Mouse (Mus musculus) left cerebral cortex, adult 18-20 months (tissue): ENCODE data around the gene Prss35. TPM values are rescaled to one million over a fixed set of nuclear protein-coding genes. Genes with fewer than 3 reads are reported as not detected.
A peak's percentile ranks its signal among the peaks of the same experiment; 100 is the strongest.

Source experiments
- DNase-seq, 2 experiments: peaks; one replicate each; pipeline ENCODE4 v3.0.0; 2021 to 2022; ENCODE audit warnings: low spot score in 2 of 2, mixed read lengths in 1 of 2
- total RNA-seq, 2 experiments: library from RNA; stranded (reverse); gene quantifications; 2 replicates each; pipeline ENCODE4 v1.2.3; 2021

Prss35 gene
- total RNA-seq, 2 experiments from 2014 or later: 1.1 to 2.4 TPM

DNA sequence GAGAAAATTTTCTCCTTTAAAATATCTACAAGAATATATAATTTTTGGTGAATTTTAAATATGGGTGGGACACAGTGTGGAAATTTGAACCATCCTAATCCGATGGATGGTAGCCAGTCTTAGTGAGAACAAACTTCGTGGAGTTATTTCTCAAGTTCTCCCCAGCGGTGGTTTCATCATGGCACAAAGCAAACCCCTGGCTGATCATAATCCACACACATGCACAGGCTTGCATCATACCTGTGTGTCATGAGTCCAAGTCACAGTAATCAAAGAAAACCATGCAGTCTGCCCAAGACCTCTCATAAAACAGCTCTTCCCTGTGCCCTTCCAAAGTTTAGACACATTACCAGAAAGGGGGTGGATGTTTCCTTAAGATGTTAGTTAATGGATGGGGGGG is 13.6 kb upstream of the Prss35 start:
- DNase-seq: no peak

DNA sequence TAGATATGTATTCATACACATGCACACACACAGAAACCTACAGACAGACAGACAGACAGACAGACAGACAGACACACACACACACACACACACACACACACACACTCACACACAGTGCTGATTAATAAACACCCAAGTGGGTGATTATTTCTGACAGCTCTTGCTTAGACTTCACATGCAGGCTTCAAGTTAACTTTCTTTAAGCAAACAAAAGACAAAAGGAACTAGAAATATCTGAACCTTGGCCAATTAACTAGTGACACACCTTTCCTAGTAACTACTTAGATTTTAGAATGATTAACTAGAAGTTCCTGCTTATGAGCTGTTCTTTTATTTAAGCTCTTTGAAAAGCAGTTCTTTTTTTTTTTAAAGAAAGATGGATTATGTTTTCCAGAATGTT is 9.1 kb upstream of the Prss35 start:
- no peak for DNase-seq

DNA sequence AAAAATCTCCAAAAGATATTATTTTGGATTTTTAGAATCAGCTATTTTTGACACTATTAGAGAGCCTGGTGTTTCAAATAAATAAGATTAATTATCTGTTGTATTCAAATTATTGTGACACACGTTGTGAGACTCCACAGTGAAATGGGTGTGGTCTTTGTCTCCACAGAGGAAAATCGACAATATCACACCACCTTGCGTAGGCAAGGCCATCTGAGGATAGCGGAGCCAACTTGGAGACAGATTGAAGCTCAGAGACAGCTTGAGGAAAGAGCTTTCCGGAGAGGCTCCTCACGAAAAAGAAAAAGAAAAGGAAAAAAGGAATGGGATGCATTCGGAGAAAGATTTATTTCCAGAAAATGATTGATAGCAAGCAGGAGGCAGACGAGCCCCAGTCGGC is 8.7 kb upstream of the Prss35 start:
- DNase-seq: no peak

DNA sequence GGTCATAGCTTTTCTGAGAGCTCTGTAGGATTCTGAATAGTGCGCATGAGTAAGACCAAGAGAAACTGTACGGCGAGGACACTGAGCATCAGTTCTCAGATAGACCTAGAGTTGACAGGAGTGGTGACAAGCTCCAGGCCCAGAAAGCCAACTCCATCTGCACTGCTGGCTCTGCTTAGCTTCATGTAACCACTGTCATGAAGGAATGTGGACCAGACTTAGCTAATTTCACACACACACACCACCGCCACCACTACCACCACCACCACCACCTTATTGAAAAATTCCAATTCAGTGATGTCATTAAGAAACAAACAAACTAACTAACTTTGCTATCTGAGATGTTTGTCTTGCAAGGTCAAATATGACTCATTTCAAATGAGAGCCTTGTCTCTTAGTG is 6.5 kb upstream of the Prss35 start:
- no peak for DNase-seq

DNA sequence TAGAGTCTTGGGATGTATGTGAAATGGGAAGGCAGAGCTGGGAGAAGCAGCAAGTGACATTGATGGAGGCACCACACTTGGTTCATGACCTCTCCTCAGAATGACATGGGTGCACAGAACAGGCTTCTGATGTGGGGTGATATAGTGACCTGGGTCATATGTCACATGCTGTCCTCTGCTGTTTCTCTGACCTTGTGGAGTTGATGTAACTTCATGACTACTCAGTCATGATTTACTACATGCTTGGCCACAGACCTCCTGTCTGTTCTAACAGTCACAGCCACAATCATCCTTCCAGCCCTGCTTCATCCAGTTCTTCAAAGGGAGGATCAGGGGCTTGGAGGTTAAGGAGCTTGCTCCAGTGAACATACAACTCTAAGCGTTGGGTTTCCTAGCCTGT is 5.4 kb upstream of the Prss35 start:
- DNase-seq: no peak

DNA sequence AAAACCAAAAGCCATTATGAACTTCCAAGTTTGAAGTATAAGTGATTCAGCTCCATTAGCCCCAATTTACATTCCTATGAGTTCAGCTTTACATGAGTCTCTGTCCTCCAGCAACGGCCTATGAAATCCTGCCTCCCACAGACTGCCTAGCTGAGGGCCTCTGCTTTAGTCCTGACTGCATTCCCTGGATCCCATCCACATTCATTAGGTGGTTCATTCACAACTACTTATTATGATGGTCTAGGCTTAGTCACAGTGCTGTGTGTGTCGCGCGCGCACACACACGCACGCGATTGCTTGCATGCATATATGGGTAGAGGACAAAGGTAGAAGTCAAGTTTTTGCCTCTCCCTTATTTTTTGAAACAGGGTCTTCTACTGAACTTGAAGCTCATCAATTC is 4.6 kb upstream of the Prss35 start:
- no peak for DNase-seq

DNA sequence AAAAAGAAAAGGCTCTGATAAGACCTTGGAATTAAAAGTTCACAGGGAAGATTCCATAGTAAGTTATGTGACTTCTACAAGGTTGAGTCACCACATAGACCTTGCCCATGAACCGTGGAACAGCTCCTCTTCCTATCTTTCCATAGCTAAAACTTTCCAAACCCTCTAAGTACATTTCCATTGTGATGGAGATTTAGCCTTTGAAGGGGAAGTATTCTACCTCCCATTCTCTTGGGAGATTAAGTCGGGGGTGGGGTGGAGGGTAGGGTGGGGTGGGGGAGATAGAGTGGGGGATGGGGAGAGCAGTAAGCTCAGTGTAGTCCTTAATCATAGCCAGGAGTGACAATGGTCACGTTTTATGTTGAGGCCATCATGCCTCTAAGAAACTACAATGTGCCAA is 3.5 kb upstream of the Prss35 start:
- DNase-seq: no peak

DNA sequence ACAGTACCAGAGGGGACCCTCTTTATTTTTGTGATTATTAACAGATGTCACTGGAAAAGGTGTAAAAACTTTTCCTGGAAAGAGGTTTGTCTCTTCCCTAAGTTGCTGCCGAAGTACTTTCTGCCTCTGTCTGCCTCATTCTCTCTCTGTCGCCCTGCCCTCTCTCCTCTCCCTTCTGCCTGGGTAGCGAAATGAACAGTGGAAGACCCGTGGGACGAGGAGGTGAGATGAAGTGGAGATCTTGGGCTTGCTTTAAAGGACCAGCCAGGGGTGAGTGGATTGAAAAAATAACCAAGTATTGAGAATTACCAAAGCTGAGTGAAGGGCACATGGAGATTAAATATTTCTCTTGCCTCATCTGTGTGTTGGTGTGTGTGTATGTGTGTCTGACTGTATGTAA is 592 bp downstream of the Prss35 start:
- no peak for DNase-seq

DNA sequence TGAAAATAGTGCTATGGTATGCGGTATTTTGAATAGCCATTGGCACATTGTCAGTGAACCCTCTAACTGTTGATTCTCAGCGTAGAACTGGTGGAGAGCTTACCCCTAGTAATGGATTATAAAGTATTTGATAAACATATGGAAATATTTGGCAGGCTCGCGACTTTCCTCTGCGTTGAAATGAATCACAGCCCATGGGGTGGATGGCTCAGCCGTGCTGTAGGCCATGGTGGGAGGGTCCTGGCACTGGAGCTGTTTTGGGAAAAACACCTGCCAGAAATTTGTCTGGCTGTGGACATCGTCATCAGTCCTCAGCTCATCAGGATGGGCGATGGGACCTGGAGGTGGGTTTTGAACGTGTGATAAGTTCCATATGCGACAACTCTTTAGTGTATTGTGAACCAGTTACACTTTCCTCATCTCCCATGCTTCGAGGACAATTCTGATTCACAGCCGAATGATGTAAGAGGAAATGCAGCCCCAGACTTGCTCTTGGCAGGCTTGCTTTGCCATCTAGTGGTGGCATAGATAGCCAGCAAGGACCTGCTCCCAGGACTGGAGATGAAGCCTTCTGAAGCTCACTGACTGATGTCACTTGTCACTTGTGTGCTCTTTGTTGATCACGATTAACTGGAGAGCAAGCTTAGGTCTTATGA is 2.6 kb downstream of the Prss35 start:
- DNase-seq: peak; percentile 67 to 79

DNA sequence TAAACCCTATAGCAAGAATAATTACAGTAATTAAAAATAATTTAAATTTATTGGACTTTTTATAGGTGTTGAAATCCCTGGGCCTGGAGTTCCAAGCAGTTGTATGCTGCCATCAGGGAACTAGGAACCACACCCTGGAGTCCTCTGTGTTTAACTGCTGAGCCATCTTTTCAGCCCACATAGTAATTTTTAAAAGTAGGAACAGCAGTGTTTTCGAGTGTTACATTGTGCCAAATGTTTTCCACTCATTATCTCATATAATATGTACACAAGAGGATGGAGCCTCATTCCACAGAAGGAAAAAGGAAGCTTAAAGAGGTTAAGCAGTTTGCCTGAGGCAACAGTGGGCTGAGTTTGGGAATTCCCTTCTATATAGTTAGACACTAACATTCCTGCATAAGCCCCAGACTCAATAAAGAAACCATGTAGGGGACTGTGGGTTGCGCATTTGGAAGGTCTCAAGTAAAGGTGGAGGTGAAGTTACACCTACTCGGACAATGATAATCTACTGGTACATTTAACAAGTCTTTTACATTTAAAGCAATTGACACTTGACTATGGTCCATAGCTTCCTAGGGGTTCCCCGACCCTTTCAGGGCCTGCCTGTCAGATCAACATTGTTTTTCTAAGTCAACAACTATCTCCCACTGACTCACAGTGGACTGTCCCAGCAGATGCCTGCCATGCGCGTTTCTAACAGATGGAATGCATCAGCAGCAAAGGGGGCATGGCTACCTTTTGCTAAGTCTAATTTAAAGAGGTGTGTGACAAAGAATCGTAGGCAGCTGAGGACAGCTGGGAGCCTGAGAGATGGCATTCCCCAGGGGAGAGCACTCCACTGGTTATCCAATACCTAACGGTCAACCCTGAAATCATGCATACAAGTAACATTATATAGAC is 19.3 kb downstream of the Prss35 start:
- DNase-seq: no peak

DNA sequence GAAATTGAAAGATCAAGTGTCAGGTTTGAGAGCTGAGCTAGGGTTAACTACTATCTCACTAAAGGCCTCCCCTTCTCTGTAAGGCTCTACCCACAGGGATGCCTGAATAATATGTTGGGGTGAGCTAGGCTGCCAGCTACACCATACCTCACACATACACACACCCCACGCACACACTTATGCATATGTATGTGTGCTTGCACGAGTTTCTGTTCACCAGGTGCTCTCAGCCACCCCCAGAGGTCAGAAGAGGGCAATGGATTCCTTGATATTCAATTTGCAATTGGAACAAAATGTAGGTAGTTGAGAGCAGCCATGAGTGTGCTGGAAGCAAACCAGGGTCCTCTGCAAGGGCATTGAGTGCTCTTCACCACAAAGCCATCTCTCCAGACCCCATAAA is 20.6 kb downstream of the Prss35 start:
- DNase-seq: no peak

DNA sequence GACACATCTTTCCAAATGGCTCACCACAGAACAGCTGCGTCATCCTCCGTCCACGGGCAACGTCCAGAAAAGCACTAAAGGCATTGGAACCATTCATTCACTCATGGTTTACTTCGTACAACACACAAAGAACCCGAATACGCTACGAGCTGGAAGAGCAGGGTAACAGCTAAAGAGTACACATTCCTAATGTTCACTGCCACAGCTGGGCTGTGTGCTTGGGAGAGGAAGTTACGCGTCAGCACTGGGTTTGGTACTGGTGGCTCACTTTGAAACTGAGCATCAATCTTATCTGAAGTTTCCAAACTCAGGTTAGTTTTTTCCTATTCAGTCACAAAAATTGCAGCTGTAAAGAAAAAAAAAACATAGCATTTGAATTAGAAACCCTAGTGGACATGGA is 23.5 kb downstream of the Prss35 start:
- DNase-seq: no peak

DNA sequence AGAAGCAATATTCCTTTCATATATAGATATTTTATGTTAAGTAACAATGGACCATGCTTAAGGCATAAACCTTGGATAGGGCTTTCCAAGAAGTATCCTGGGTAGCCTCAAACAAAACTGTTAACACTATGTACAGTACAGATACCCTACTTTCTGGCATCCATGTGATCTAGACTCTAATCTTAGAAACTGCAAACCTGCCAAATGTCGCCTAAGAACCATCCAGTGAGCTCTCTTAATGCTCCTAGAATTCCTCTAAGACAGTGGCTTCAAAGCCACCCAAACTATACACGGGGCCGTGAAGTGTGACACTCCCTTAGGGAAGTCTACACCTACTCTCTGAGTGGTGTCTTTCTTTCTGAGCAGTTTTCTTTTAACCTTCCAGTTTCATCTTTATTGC is 29.4 kb downstream of the Prss35 start:
- DNase-seq: no peak

DNA sequence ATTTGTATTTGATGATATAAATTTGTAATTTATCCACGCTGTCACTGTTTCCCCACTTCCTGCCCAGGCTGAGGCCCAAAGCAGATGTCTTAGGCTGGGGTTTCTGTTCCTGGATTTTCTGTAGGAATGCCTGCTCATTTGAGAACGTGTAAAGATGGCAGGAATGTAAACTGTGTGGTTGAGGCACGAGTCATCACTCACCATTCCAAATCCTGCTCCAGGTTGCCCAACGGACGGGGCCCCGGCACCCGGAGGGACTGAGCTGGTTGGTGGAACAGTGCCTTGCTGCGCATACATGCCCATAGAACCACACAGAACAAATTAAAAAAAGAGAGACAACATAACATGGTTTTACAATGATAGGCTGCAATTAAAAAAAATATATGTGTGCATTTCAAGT is 30.5 kb downstream of the Prss35 start:
- DNase-seq: no peak

DNA sequence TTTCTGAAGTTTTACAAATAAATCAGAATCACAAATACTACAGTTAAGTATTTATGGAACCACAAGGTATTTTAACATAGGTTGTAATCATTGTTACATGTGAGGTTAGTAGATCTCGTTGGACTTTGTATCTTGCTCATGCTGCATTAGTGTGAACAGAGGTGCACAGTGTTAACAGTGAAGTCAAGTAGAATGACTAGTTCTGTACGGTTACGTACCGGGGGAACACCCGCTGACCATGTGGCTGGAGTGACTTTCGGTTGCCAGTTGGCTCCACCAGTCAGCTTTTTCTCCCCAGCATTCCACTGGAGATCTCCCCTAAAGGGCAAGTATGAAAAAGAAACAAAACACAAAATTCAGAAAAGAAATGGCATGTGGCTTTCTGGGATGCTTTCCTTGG is 31.9 kb downstream of the Prss35 start:
- no peak for DNase-seq

DNA sequence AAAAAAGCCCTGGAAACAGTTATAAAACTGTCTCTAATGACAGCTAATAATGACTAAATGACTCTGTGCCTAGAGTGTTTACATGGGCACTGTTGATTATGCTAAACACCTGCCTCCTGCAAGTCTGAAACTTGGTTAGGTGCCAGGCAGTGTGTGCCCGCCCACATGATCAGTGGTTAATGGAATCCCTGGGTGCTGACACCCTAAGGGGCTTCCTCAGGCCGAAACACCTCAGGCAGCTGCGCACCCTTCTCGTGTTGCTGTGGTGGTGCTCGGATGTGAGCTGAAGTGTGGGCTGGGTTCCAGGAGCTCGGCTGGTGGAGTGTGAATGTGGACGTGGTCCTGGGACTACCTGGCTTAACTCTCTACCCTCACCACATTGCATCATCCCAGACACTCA is 33.9 kb downstream of the Prss35 start:
- DNase-seq: no peak

DNA sequence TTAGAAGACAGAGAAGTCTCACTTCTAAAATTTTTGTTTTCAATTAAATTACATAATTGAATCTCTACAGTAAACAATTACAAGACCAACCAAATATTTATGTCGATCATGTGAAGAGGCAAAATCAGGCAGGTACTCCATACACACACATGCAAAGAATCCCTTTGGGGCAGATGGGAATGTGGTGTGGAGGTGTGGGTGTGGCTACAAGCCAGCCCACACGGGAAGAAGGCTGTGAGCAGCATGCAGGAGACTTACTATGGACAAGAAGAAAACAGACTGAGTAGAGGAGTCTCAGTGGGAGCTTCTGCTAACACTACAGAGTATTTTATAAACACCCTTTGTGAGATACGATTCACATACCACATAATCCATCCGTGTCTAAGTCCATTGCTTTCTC is 34.8 kb downstream of the Prss35 start:
- peak in 1 of 2 experiments; percentile 35 for DNase-seq

DNA sequence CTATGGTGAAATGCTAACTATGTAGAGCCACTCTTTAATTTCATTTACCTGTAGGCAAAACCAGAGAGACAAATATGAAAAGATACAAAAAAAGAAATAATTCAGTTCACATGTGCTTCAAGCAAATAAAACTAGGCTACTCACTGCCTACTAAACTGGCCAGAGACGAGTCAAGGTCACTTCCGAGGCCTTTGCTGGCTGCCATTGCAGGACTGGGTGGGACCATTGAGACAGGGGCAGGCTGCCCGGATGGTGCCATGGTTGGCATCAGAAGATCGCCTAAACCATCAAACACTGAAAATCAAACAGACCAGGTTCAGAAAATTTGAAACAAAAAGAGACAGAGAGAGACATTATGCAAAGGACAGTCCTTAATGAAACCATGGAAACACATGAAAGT is 38.0 kb downstream of the Prss35 start:
- DNase-seq: no peak

DNA sequence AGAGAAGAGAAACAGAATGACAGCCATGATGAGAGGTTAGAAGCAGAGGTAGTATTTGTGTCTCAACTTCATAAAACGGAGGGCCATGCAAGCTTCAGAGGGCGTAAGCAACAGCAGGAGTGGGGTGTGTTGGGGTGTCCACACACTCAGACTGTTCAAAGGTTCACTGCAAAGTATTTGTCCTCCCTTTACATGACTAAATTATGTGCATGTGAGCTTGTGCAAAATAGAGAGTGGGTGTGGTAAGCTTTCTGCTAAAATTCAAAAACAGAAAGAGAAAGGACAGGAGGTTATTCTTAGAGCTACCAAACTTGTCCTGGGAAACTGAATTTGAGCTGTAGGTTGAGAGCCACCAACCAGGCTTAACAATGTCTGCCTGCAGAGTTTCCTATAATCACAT is 39.4 kb downstream of the Prss35 start:
- DNase-seq: peak in 1 of 2 experiments; percentile 4

DNA sequence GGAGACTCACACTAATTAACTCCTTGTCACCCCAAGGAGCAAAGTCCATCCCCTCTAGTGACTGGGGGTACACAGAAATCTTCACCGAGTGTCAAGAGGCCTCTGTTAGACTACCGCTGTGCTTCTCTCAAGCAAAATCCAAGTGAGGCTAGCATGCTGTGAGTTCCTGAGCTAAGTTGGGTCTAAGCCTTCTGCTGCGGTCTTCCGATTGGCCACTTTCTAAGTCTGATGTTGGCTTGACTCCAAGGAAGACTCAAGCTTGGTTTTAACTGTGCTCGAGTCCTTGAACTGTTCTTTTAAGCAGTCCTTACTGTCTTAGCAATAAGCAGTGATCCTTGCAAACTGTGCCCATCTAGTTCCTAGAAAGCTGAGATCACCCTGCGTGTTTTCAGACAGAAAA is 45.7 kb downstream of the Prss35 start:
- peak in 1 of 2 experiments; percentile 0 for DNase-seq

DNA sequence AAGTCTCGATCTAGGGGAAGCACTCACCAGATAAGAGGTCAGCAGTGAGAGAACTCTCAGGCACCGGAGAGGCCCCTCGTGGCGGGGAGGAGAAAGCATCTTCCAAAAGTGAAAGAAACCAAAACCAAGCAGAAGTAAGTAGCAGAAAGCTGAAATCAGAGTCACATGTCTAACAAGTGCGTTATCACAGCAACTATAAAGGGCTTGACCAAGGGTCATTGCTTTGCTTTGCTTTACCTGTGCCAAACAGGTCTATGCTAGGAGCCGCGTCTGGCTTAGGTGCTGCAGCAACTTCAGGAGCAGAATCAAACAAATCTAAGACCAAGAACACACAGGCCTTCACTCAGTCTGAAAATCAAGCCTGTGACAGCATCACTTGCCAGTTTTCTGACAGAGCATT is 48.5 kb downstream of the Prss35 start:
- no peak for DNase-seq

DNA sequence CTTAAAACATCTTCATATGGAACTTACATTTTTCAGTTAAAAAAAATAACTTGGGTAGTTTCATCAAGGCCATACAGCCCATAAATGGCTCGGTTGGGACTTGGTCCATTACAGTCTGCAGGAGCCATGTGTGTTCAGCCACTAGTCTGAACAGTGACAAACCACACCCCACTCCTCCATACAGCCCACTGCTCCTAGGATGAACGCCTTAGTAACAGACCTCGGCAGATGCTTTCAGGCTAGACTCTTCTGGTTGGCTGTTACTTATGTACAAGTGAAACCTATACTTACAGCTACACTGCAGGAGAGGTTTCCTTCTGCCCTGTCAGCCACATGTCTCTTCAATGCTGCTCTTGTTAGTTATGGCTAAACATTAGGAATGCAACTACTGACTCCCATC is 51.8 kb downstream of the Prss35 start:
- no peak for DNase-seq

DNA sequence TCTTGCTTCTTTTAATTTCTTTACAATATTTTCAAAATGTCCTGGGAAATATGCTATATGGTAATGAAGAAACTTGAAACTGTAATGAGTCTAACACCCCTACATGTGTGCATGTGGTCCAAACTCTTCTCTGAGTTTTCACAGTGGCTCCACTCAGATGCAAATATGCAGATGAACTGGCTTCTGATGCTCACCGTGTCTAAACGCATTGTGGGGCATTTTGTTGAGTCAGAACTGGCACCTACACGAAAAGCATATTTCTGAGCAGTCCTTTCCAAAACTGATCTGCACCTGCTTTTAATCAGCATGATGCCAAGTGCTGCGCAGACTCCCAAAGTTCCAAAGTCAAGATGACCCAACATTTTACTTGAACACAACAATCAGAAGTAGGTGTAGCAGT is 54.1 kb downstream of the Prss35 start:
- DNase-seq: no peak
